Mouse (Mus musculus) liver, embryonic 14.5 days (tissue): ENCODE measurements around the gene Clcn3.

Experiments
- CTCF ChIP-seq: IDR thresholded peaks from 2 replicates; pipeline ENCODE4 v1.5.1; 2016; ENCODE audit warnings: antibody characterized with exemption, low read depth, control low read depth
- EP300 ChIP-seq: IDR thresholded peaks from 2 replicates; pipeline ENCODE4 v1.6.1; 2016; ENCODE audit warnings: antibody characterized with exemption, low read depth

GRCm38 (mm10) chr8:60965306-60965705 lies 17.8 kb downstream of the Clcn3 start:
- TF ChIP-seq CTCF, result no peak
- TF ChIP-seq EP300, result no peak
